Mouse (Mus musculus) ES-CJ7 (cell line): Measurements from ENCODE around the gene Kcnk5.

Source experiments
- DNase-seq: peaks from one replicate; pipeline ENCODE4 v3.0.0; 2011; ENCODE audit warnings: low read depth, low spot score

Kcnk5 gene

DNA sequence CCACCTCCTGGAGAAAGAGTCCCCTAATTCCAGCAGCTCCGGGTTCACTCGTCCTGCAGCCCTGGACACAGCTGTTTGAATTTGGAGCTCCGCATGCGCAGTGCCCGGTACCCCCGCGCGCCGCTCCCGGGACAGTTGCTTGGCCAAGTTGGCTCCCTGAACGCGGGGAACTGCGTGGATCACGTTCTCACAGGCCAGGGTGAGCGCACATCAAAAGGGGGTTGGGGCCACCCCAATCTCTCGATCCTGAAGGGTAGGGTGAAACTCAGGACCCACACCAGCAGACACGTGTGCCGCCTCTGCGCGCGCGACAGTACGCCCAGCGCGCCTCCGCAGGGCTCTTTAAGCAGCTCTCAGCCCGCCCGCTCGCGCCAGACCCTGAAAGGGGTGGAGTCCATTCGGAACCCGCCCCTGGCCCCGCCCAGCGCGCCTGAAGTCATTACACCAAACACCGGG, at the start of gene Kcnk5:
Gene Kcnk5, minus strand, starts transcription at position 344 of the 456 bp plus-strand sequence.
- DNase-seq, result peak; percentile 94

- DNase-seq, result no peak
Observed at GRCm38 (mm10) chr14:20230063-20230491, 48.5 kb upstream of the Kcnk5 start.

DNA sequence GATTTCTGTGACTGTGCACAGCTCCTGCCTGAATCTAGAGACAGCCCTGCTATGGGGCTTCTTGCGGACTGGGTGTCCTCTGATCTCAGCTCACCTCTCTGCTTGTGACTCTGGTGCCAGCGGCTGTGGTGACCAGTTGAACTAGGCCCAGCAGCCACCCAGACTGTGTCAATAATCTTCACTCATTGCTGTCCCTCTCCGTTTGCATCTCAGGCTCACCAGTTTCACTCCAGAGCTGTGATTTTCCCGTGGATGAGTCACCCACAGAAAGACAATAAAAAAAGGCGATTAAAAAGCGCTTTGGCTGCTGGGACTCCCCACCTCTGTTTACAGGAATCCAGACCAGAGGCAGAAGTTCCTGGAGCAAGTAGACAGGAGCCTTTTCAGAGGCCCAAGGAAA, 47.8 kb upstream of the Kcnk5 start:
- no peak for DNase-seq

- DNase-seq, result no peak
Observed at GRCm38 (mm10) chr14:20228336-20228735, 46.7 kb upstream of the Kcnk5 start.

- no peak for DNase-seq
Observed at GRCm38 (mm10) chr14:20226982-20227381, 45.4 kb upstream of the Kcnk5 start.

DNA sequence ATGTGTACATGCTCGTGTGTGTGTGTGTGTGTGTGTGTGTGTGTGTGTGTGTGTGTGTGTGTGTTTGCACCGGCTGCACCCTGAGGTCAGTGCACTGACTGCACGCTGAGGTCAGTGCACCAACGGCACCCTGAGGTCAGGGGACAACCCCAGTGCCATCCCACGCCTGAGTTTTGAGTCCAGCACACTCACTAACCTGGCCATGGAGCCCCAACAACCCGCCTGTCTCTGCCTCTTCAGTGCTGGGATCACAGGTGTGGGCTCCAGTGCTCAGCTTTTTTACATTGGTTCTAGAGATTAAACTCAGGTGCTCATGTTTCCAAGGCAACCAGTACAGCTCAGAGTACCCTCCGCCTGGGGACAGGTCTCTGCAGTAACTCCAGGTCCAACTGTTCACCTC, 44.9 kb upstream of the Kcnk5 start:
- DNase-seq, result no peak

- DNase-seq, result no peak
Observed at GRCm38 (mm10) chr14:20225525-20225924, 43.9 kb upstream of the Kcnk5 start.

DNA sequence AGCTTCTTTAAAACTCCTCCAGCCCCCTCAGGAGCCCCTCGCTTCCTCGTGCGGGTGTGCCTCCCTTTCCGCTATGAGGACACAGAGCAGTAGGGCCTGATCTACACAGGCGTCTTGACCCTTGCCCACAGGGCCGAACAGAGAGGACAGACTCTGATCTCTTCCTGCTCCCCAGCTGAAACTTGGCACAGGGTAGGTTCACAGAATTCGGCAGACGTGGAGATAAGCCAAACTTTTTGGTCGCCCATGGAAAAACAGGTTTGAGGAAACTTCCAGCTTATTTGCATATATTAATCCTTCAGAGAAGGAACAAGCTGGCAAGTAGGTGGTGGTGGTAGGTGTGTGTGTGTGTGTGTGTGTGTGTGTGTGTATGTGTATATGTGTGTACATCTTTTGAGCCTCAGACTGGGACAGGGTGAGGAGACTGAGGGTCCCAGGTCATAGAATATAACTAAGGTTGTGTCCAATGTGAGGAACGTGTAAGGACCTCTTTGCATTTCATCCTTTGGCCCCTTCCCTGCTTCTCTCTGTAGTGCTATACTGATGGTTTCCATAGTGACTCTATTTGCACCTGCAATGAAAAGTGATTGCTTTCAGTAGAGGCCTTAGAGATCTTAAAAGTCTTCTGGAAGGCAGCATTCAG, 43.1 kb upstream of the Kcnk5 start:
- DNase-seq, result no peak

GRCm38 (mm10) chr14:20224163-20224562, 42.6 kb upstream of the Kcnk5 start:
- no peak for DNase-seq

GRCm38 (mm10) chr14:20223253-20223652, 41.6 kb upstream of the Kcnk5 start:
- no peak for DNase-seq

DNA sequence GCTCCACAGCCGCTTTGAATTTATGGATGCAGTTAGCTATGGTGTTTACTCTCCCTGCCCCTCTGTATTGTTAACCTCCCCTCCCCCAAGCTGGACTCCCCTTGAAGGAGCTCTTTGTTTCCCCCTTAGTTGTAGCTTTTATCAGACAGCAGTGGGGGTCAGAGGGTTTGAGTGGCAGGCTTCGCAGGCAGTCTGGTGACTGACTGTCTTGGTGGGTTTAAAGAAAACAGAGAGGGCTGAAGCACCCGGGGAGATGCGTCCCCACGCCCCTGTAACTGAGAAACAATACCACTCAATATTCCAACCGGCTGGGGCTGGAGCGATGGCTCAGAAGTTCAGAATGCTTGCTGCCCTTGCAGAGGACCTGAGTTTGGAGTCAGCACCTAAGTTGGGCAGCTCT, 39.5 kb upstream of the Kcnk5 start:
- DNase-seq, result peak; percentile 89

DNA sequence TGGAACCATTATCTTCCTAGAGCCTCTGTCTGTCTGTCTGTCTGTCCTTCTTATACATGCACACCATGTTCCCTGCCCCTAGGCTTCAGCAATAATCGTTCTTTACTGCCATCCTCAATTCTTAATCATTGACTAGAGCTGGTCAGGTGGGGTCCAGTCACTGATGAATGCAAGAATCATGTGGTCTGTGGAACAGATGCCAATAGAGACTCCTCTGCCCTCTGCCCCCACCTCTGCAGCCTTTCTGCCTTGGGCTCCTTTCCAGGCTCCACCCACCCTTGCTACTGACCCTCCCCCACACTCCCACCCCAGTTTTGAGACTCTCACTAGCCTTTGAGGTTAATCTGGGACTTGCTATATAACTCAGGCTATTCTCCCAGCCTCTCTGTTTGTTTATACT, 38.2 kb upstream of the Kcnk5 start:
- peak; percentile 69 for DNase-seq

DNA sequence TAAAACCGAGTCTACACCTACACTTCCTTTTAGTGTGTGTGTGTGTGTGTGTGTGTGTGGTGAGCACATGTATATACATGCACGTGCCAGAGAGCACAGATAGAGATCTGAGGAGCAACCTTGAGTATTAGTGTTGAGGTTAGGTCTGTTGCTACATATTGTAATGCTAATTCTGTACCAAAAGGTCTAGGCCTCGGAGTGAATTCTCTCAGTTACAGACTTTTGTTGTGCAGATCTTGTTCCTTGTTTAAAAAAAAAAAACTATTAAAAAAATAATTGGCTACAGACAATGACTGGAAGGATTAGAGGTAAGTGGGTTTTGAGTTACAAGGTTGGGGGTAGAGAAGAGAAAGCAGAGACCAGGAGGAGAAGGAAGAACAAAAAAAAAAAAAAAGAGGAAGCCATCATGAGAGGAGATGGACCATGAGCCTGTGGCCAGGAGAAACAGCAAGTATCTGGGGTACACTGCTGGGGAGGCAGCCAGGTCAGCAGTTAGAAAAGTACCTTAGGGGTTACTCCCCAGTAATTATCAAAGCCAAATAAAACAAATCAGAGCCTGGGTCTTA, 35.8 kb upstream of the Kcnk5 start:
- DNase-seq, result peak; percentile 97

GRCm38 (mm10) chr14:20216561-20217298, 35.1 kb upstream of the Kcnk5 start:
- DNase-seq, result peak; percentile 91

DNA sequence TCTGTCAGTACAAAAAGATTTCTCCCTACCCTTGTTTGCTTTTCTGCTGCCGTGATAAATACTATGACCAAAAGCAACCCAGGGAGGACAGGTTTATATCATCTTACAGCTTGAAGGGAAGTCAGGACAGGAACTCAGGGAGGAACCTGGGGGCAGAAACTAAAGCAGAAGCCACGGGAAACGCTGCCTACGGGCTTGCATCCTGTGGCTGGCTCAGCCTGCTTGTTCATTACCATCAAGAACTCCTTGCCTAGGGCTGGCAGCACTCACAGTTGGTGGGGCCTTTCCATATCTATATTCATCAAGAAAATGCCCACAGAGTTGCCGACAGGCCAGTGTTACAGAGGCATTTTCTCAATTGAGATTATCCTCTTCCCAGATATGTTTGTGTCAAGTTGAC, 34.2 kb upstream of the Kcnk5 start:
- peak; percentile 33 for DNase-seq

DNA sequence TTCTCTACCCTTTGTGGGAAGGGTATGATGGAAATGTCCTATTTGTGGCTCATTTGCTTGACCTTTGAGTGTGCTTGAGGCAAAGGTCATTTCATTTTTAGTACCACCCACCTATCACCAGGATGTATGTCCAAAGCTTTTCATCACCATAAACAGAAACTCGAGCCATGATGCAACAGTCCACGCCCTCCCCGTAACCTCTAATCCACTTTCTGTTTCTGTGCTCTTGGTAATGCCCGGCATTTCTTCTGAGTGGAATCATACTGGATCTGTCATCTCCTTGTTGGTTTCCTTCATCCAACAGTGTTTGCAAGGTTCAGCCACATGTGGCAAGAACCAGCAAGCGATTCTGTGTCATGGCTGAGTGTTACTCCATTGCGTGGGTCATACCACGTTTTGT, 32.5 kb upstream of the Kcnk5 start:
- DNase-seq, result no peak

- DNase-seq, result peak; percentile 32
Observed at GRCm38 (mm10) chr14:20211754-20212601, 30.4 kb upstream of the Kcnk5 start.

DNA sequence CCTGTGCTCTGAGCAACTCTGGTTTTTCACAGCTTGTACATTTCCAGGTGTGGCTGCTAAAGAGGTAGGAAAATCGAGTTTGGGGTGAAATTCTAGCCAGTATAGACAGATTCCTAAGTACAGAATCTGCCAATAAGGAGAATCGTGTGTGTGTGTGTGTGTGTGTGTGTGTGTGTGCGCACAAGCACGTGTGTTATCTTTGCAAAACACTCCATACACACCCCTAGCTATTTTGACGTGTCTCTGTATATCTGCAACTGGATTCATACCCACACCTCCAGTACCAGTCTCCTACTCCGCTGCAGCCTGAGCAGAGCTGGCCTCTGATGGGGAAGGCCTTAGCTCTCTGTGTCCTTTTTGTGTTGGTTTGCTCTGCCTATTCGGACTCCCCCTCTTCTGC, 28.3 kb upstream of the Kcnk5 start:
- no peak for DNase-seq

GRCm38 (mm10) chr14:20208435-20208834, 26.8 kb upstream of the Kcnk5 start:
- DNase-seq, result peak; percentile 37

GRCm38 (mm10) chr14:20205747-20206146, 24.1 kb upstream of the Kcnk5 start:
- DNase-seq, result no peak

DNA sequence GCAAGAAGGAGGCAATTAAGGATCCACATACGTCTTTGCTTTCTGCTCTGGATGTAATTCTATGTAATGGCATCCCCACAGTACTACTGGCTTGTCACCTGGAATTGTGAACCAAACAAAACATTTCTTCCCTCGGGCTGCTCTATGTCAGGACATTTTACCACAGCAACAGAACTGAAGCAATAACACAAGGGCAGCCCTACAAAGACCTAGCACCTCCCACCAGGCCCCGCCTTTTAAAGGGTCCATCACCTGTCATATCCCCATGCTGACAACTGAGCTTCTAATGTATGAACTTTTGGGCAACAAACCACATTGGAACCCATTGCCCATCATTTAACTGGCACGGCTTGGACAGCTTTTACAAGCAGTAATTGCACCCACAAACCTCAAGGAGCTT, 21.7 kb upstream of the Kcnk5 start:
- no peak for DNase-seq

GRCm38 (mm10) chr14:20202655-20203181, 21.1 kb upstream of the Kcnk5 start:
- DNase-seq, result no peak
